ENCODE assay signal across 8 mouse cellular contexts in genomic region chr14:61438171-61438945, GRCm38 (mm10). TPM values are rescaled to one million over a fixed set of nuclear protein-coding genes. Genes with fewer than 3 reads are reported as not detected.
DNase-seq lines count a peak whose midpoint lies in the region; ATAC-seq and TF ChIP-seq lines count a peak whose summit lies in the region.

No protein-coding gene starts in this region.

- peak overlapping the region; percentile 35; the same call in 1 of the 2 replicates for H3K9ac ChIP-seq in hindbrain, embryonic 16.5 days (ENCODE audit: low read depth, low read length)
- H3K9ac ChIP-seq in midbrain, embryonic 14.5 days (replicated peaks; ENCODE audit: low read length) = peak overlapping the region; percentile 87

- ATAC-seq in hindbrain, embryonic 16.5 days = no peak
- ATAC-seq in midbrain, embryonic 14.5 days (ENCODE audit: low FRiP score, low TSS enrichment) = no peak
- ATAC-seq in activated CD4-positive, CD25-positive, alpha-beta regulatory T cell, adult 4 months = no peak

- H3K4me2 ChIP-seq in hindbrain, embryonic 16.5 days (ENCODE audit: low read length) = peak overlapping the region; percentile 76
- peak overlapping the region; percentile 53 for H3K4me2 ChIP-seq in midbrain, embryonic 14.5 days (ENCODE audit: low read length)

- 22% methylated on average over 3 of the region's 3 CpGs for WGBS in embryonic facial prominence, embryonic 10.5 days
- 8% methylated on average over 3 of the region's 3 CpGs for WGBS in hindbrain, embryonic 16.5 days
- 14% methylated on average over 3 of the region's 3 CpGs for WGBS in midbrain, embryonic 14.5 days

- H3K36me3 ChIP-seq in embryonic facial prominence, embryonic 10.5 days (replicated peaks) = peaks cover 12% of the 10 kb centered on the region; the same call in 1 of the 2 replicates
- no peaks in the 10 kb centered on the region for H3K36me3 ChIP-seq in hindbrain, embryonic 16.5 days (ENCODE audit: control insufficient read depth, insufficient read depth, low read length)
- no peaks in the 10 kb centered on the region for H3K36me3 ChIP-seq in midbrain, embryonic 14.5 days (ENCODE audit: control insufficient read depth, insufficient read depth, low read length)

- peak; percentile 55 for TF ChIP-seq CTCF in layer of hippocampus, adult 2 months (conservative IDR thresholded peaks at IDR 0.05)

- H3K4me1 ChIP-seq in embryonic facial prominence, embryonic 10.5 days = peaks cover 28% of the 10 kb centered on the region
- peaks cover 19% of the 10 kb centered on the region for H3K4me1 ChIP-seq in hindbrain, embryonic 16.5 days (ENCODE audit: control insufficient read depth, insufficient read depth, low read depth, low read length)
- H3K4me1 ChIP-seq in midbrain, embryonic 14.5 days (ENCODE audit: control insufficient read depth, insufficient read depth, low read length) = peaks cover 16% of the 10 kb centered on the region

- peak overlapping the region; percentile 96; the same call in 1 of the 2 replicates for H3K27ac ChIP-seq in layer of hippocampus, adult 2 months
- peak overlapping the region; percentile 98; the same call in 1 of the 2 replicates for H3K27ac ChIP-seq in embryonic facial prominence, embryonic 10.5 days (replicated peaks)
- H3K27ac ChIP-seq in hindbrain, embryonic 16.5 days (ENCODE audit: low read depth, low read length) = no peak overlapping the region
- peak overlapping the region; percentile 98 for H3K27ac ChIP-seq in midbrain, embryonic 14.5 days (replicated peaks; ENCODE audit: low read depth, low read length)

- DNase-seq in layer of hippocampus, adult 2 months (ENCODE audit: low spot score in 2 of 2) = no peak
- DNase-seq in layer of hippocampus, postnatal 25 days (ENCODE audit: extremely low spot score in 1 of 2, low spot score in 1 of 2) = no peak
- DNase-seq in embryonic facial prominence, embryonic 10.5 days (ENCODE audit: low spot score) = no peak
- peak; percentile 57 for DNase-seq in midbrain, embryonic 14.5 days
- DNase-seq in urinary bladder, postnatal 25 days (ENCODE audit: low spot score) = no peak
- no peak for DNase-seq in spleen, postnatal 4 days (ENCODE audit: low spot score in 2 of 2)

- H3K9me3 ChIP-seq in embryonic facial prominence, embryonic 10.5 days = no peaks in the 10 kb centered on the region
- no peaks in the 10 kb centered on the region for H3K9me3 ChIP-seq in hindbrain, embryonic 16.5 days (ENCODE audit: control insufficient read depth, low read length)
- no peaks in the 10 kb centered on the region for H3K9me3 ChIP-seq in midbrain, embryonic 14.5 days (ENCODE audit: control insufficient read depth, low read length)

- no peaks in the 10 kb centered on the region for H3K27me3 ChIP-seq in embryonic facial prominence, embryonic 10.5 days (replicated peaks; ENCODE audit: low read depth, poor library complexity, severe bottlenecking)
- H3K27me3 ChIP-seq in hindbrain, embryonic 16.5 days (replicated peaks; ENCODE audit: control insufficient read depth, insufficient read depth, low read length) = no peaks in the 10 kb centered on the region
- no peaks in the 10 kb centered on the region for H3K27me3 ChIP-seq in midbrain, embryonic 14.5 days (ENCODE audit: control insufficient read depth, insufficient read depth, low read length)

- peak overlapping the region; percentile 70 for H3K4me3 ChIP-seq in layer of hippocampus, adult 2 months
- peak overlapping the region; percentile 94 for H3K4me3 ChIP-seq in embryonic facial prominence, embryonic 10.5 days
- H3K4me3 ChIP-seq in hindbrain, embryonic 16.5 days (ENCODE audit: low read length) = peak overlapping the region; percentile 89
- H3K4me3 ChIP-seq in midbrain, embryonic 14.5 days (replicated peaks; ENCODE audit: low read depth, low read length) = peak overlapping the region; percentile 85

RNA-seq across cellular contexts. Expression of gene Kpna3, which starts 1.3 kb away (rescaled TPM):
- total RNA-seq in layer of hippocampus, adult 2 months (2021) = 10 to 100 TPM; 66.9 to 70.2 TPM
- total RNA-seq in layer of hippocampus, postnatal 25 days (2021) = 10 to 100 TPM; 67.5 to 71.4 TPM
- polyA plus RNA-seq in embryonic facial prominence, embryonic 10.5 days (2016; fragmentation: Nextera tagmentation; extraction: Ambion mirVana) = 84.7 and 84.9 TPM in 2 replicates
- 65.2 and 73.5 TPM in 2 replicates for polyA plus RNA-seq in hindbrain, embryonic 16.5 days (2015; fragmentation: Nextera tagmentation; extraction: Ambion mirVana)
- polyA plus RNA-seq in midbrain, embryonic 14.5 days (2014; fragmentation: Nextera tagmentation; extraction: Ambion mirVana) = 63.0 and 97.9 TPM in 2 replicates
- polyA plus RNA-seq in activated CD4-positive, CD25-positive, alpha-beta regulatory T cell, adult 4 months (2017; shearing (Covaris generic)) = 10 to 100 TPM; 40.5 to 42.7 TPM
